Mouse (Mus musculus): ENCODE results near the gene Pbdc1. TPM values are rescaled to one million over a fixed set of nuclear protein-coding genes. Genes with fewer than 3 reads are reported as not detected.
"Not testable (repeated sequence)": the region's sequence is repeated elsewhere in the genome, so short reads cannot be mapped to it uniquely, and the experiment has no call there.

Pbdc1 gene
- polyA plus RNA-seq, 1 experiment from 2014 or later = 56.1 TPM

- Histone ChIP-seq H3K9me3 (ENCODE audit: control insufficient read depth, low read length) (no peaks in the 10 kb centered on the region), H3K27ac (ENCODE audit: low read length) (no peak overlapping the region), H3K27me3 (ENCODE audit: control insufficient read depth, insufficient read depth, low read depth, low read length) (peaks cover under 1% of the 10 kb centered on the region), H3K4me3 (ENCODE audit: low read length) (no peak overlapping the region), H3K36me3 (ENCODE audit: control insufficient read depth, insufficient read depth, low read length) (no peaks in the 10 kb centered on the region), H3K9ac (ENCODE audit: low read length) (no peak overlapping the region), H3K4me2 (ENCODE audit: low read depth, low read length) (no peak overlapping the region), H3K4me1 (replicated peaks; ENCODE audit: control insufficient read depth, insufficient read depth, low read length) (no peaks in the 10 kb centered on the region)
- 58% methylated on average over 2 of the region's 2 CpGs for WGBS
- ATAC-seq (ENCODE audit: low read depth) = no peak
These were observed 35.4 kb downstream of the Pbdc1 start for GRCm38 (mm10) chrX:105114994-105115393.

DNA sequence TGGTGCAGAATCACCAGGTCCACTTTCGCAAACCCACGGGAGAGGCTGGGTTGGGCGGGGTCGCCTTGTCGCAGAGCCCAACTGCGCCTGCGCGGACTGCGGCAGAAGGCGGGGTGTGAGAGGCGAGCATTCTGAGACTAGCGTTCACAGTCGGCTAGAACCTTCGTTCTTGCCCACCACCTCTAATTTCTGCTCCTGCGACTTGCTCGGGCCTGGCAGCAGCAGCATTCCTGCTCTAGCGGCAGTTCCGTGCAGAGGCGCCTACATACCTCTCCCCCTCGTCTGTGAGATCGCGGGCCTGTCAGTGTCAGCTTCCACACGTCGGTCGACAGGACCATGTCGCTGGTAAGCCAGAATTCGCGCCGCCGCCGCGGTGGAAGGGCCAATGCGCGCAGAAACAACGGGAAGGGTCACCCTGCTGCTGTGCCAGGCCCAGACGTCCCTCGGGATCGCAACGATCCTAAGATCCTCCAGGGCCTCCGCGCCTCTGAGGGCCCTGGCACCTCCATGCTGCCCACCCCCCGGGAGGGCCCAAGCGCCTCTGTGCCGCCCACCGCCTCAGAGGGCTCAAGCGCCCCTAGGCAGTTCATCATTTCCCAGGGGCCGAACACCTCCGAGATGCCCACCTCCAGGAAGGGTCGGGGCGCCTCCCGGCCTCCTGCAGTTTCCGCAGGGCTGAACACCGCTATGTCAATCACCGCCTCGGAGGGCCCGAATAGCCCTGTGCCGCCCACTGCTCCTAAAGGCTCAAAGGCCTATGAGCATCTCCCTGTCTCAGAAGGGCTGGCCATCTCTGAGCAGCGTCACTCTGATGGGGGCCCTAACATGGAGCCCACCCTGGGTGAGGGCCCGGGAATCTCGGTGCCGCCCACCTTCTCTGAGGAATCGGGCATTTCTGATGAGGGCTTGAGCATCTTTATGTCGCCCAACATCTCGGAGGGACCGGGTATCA lies 41.0 kb downstream of the Pbdc1 start, which contains the start of gene Magee1:
Magee1 (plus strand) TSS at position 104 of the 952 bp plus-strand sequence.
- Histone ChIP-seq H3K36me3 (ENCODE audit: control insufficient read depth, insufficient read depth, low read length) (no peaks in the 10 kb centered on the region), H3K4me1 (replicated peaks; ENCODE audit: control insufficient read depth, insufficient read depth, low read length) (no peaks in the 10 kb centered on the region), H3K9ac (ENCODE audit: low read length) (peak within 1 kb of the TSS; percentile 69), H3K27ac (ENCODE audit: low read length) (no peak within 1 kb of the TSS), H3K27me3 (ENCODE audit: control insufficient read depth, insufficient read depth, low read depth, low read length) (peaks cover 14% of the 10 kb centered on the region), H3K4me3 (ENCODE audit: low read length) (peak within 1 kb of the TSS; percentile 61), H3K4me2 (ENCODE audit: low read depth, low read length) (peak within 1 kb of the TSS; percentile 86), H3K9me3 (ENCODE audit: control insufficient read depth, low read length) (no peaks in the 10 kb centered on the region)
- 10% methylated on average over 60 of the region's 65 CpGs for WGBS
- ATAC-seq (ENCODE audit: low read depth) = peak; percentile 66

GRCm38 (mm10) chrX:105121227-105121865 lies 41.8 kb downstream of the Pbdc1 start:
- peak overlapping the region; percentile 69 for H3K9ac ChIP-seq (ENCODE audit: low read length)
- H3K27ac ChIP-seq (ENCODE audit: low read length) = no peak overlapping the region
- no peaks in the 10 kb centered on the region for H3K36me3 ChIP-seq (ENCODE audit: control insufficient read depth, insufficient read depth, low read length)
- H3K27me3 ChIP-seq (ENCODE audit: control insufficient read depth, insufficient read depth, low read depth, low read length) = peaks cover 14% of the 10 kb centered on the region
- H3K4me3 ChIP-seq (ENCODE audit: low read length) = peak overlapping the region; percentile 61
- H3K9me3 ChIP-seq (ENCODE audit: control insufficient read depth, low read length) = no peaks in the 10 kb centered on the region
- H3K4me2 ChIP-seq (ENCODE audit: low read depth, low read length) = peak overlapping the region; percentile 86
- no peaks in the 10 kb centered on the region for H3K4me1 ChIP-seq (replicated peaks; ENCODE audit: control insufficient read depth, insufficient read depth, low read length)
- WGBS = 18% methylated on average over 38 of the region's 38 CpGs
- ATAC-seq (ENCODE audit: low read depth) = peak; percentile 79

- Histone ChIP-seq H3K4me1 (replicated peaks; ENCODE audit: control insufficient read depth, insufficient read depth, low read length) (no peaks in the 10 kb centered on the region), H3K9me3 (ENCODE audit: control insufficient read depth, low read length) (no peaks in the 10 kb centered on the region), H3K9ac (ENCODE audit: low read length) (no peak overlapping the region), H3K4me3 (ENCODE audit: low read length) (no peak overlapping the region), H3K36me3 (ENCODE audit: control insufficient read depth, insufficient read depth, low read length) (no peaks in the 10 kb centered on the region), H3K4me2 (ENCODE audit: low read depth, low read length) (no peak overlapping the region), H3K27me3 (ENCODE audit: control insufficient read depth, insufficient read depth, low read depth, low read length) (peaks cover 14% of the 10 kb centered on the region), H3K27ac (ENCODE audit: low read length) (no peak overlapping the region)
- WGBS = 23% methylated on average over 2 of the region's 3 CpGs
- ATAC-seq (ENCODE audit: low read depth) = no peak
These were observed 45.3 kb downstream of the Pbdc1 start for GRCm38 (mm10) chrX:105124903-105125302.

GRCm38 (mm10) chrX:105151872-105152461 lies 72.4 kb downstream of the Pbdc1 start:
- H3K4me2 ChIP-seq (ENCODE audit: low read depth, low read length) = peak overlapping the region; percentile 38; the same call in 1 of the 2 replicates
- no peak overlapping the region for H3K9ac ChIP-seq (ENCODE audit: low read length)
- H3K4me3 ChIP-seq (ENCODE audit: low read length) = 0 out of 2 replicates have a peak overlapping the region, but pooled peaks have one; percentile 19
- H3K27ac ChIP-seq (ENCODE audit: low read length) = no peak overlapping the region
- no peaks in the 10 kb centered on the region for H3K4me1 ChIP-seq (replicated peaks; ENCODE audit: control insufficient read depth, insufficient read depth, low read length)
- ATAC-seq (ENCODE audit: low read depth) = no peak
- no peaks in the 10 kb centered on the region for H3K36me3 ChIP-seq (ENCODE audit: control insufficient read depth, insufficient read depth, low read length)
- no peaks in the 10 kb centered on the region for H3K9me3 ChIP-seq (ENCODE audit: control insufficient read depth, low read length)
- no peaks in the 10 kb centered on the region; the same call in 1 of the 2 replicates for H3K27me3 ChIP-seq (ENCODE audit: control insufficient read depth, insufficient read depth, low read depth, low read length)
- 47% methylated on average over 19 of the region's 26 CpGs for WGBS

DNA sequence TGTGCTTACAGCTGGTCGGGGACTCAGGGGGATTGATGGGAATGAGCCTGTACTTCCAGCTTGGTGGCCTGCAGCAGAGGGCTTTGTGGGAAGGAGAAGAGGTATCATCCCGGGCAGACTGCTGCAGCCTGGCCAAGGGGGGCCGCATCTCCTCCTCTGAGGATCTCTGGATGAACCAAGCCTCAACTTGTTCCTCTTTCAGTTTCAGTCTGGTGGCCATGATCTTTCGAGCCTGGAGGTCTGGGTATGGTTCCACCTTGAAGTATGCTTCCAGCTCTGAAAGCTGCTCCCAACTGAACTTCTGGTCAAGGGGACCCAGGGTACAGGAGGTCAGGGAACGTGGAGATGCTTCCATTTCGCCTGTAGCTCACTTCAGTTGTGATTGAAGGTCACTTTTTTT lies 85.5 kb downstream of the Pbdc1 start:
- WGBS = 59% methylated on average over 6 of the region's 6 CpGs
- ATAC-seq (ENCODE audit: low read depth); H3K4me1 ChIP-seq (replicated peaks; ENCODE audit: control insufficient read depth, insufficient read depth, low read length); H3K27ac ChIP-seq (ENCODE audit: low read length); H3K4me3 ChIP-seq (ENCODE audit: low read length); H3K36me3 ChIP-seq (ENCODE audit: control insufficient read depth, insufficient read depth, low read length); H3K9ac ChIP-seq (ENCODE audit: low read length); H3K9me3 ChIP-seq (ENCODE audit: control insufficient read depth, low read length); H3K4me2 ChIP-seq (ENCODE audit: low read depth, low read length): not testable (repeated sequence)
- H3K27me3 ChIP-seq (ENCODE audit: control insufficient read depth, insufficient read depth, low read depth, low read length) = peaks cover 12% of the 10 kb centered on the region

Other genes starting within 250 kb of the Pbdc1 start
- gene Magee2, start 222.5 kb upstream of the Pbdc1 start, polyA plus RNA-seq (2015; fragmentation: Nextera tagmentation; extraction: Ambion mirVana) = 4.6 and 4.7 TPM in 2 replicates
- 15.3 and 15.5 TPM in 2 replicates for gene Magee1, start 40.6 kb downstream of the Pbdc1 start, polyA plus RNA-seq (2015; fragmentation: Nextera tagmentation; extraction: Ambion mirVana)